Mouse (Mus musculus): ENCODE measurements at regions not wholly inside any gene's neighbourhood (a gene's known extent, or its start where the extent isn't known, plus 50 kb on each side); places are given as distances from the start of the nearest gene placed in this dataset.
"Not testable (repeated sequence)": the region's sequence is repeated elsewhere in the genome, so short reads cannot be mapped to it uniquely, and the experiment has no call there.

DNA sequence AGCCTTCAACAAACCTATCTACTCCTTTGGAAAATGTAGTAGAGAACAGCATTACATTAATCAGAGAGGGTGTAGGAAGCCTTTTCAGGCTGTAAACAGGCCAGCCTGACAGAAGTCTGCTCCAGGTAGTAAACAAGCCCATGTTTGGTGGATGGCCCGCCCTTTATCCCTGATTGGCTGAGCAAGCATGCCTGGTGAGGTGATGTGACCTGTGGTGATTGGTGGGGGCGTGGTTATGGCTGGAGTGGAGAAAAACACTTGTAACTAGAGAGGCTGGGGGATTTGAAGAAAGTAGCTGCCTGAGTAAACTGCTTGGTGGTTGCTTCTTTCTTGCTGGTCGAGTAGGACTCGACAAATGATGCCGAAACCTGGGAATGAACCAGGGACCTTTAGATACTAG is 621.3 kb upstream of the Dsel start:
- TF ChIP-seq CTCF (IDR thresholded peaks at IDR 0.05; ENCODE audit: borderline replicate concordance, extremely low read depth, insufficient read depth, insufficient read length); POLR2A (IDR thresholded peaks at IDR 0.05; ENCODE audit: borderline replicate concordance, extremely low read depth, insufficient read depth, insufficient read length, poor library complexity, severe bottlenecking): not testable (repeated sequence)

Measured in brain, embryonic 14.5 days (tissue).